16 mouse cellular contexts compared by ENCODE assay signal in genomic region chr12:116366900-116367299, GRCm38 (mm10).
"Had no signal": no experiment of that assay in that cellular context is flagged by ENCODE, and none has a peak within 500 bp of the region (broad histone marks: within the 10 kb centered on the region; RNA-seq: fewer than 3 reads in every experiment).

No protein-coding gene starts in this region.

- H3K9ac ChIP-seq: neural tube, embryonic 13.5 days; neural tube, embryonic 15.5 days; stomach, embryonic 15.5 days had no signal

- H3K9me3 ChIP-seq: neural tube, embryonic 13.5 days; neural tube, embryonic 15.5 days; stomach, embryonic 15.5 days had no signal

- H3K4me1 ChIP-seq: neural tube, embryonic 13.5 days; neural tube, embryonic 15.5 days; stomach, embryonic 15.5 days had no signal

- H3K27ac ChIP-seq: neural tube, embryonic 13.5 days; neural tube, embryonic 15.5 days; stomach, embryonic 15.5 days; stomach, postnatal 0 days had no signal

- H3K4me3 ChIP-seq: neural tube, embryonic 13.5 days; neural tube, embryonic 15.5 days; stomach, embryonic 15.5 days had no signal

- H3K27me3 ChIP-seq: neural tube, embryonic 13.5 days; neural tube, embryonic 15.5 days; stomach, embryonic 15.5 days had no signal

- H3K4me2 ChIP-seq: neural tube, embryonic 13.5 days; neural tube, embryonic 15.5 days; stomach, embryonic 15.5 days had no signal

- DNase-seq: retina, postnatal 1 day; right cerebral cortex, adult 18-20 months; right cerebral cortex, postnatal 14 days; right cerebral cortex, postnatal 25 days; right cerebral cortex, postnatal 4 days; spleen, adult 18-20 months; thymus, adult 18-20 months; thymus, adult 2 months; thymus, postnatal 14 days; thymus, postnatal 25 days; thymus, postnatal 36 days; thymus, postnatal 4 days had no signal
